Mouse (Mus musculus): ENCODE measurements around the gene Tusc1.

The Tusc1 gene

DNA sequence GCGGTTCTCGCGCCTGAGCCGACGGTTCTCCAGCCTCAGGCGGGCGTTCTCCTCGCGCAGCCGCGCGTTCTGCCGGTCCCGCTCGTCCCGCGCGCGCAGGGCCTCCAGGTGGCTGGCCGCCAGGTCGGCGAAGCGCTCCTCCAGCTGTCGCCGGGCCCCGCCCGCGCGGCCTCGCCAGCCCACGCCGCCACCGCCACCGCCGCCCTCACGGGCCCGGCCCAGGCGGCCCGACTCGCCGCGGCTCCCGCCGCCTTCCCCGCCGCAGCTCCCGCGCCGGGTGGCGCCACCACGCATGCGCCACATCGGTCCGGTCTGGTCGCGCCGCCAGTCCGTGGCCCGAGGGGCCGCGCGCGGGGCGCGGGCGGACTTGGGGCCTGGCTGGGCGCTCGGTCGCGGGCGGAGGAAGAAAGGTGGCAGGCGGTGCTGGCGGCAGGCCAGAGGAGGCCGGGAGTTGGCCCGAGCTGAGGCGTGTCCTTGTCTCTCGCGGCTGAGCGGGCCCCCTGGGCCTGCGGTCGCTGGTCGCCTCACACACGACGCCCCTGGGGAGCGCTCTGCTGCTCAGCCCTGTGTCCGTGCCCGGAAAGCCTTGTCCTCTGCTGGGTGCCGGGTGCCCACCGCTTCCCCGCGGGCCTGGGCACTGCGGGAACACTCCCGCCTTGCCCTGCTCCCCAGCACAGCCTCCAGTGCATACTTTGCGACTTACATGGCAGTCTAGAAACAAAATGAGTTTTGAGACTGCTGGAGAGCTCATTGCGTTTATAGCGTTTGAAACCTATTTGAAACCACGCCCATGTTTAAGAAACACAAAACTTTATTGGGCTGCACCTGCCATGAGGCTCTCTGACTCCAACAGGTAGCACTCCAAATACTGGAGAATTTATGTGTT, at the start of gene Tusc1:
Gene Tusc1, minus strand, starts transcription at position 394 of the 886 bp plus-strand sequence.
- peak; percentile 80 for DNase-seq (ENCODE audit: low spot score)

DNA sequence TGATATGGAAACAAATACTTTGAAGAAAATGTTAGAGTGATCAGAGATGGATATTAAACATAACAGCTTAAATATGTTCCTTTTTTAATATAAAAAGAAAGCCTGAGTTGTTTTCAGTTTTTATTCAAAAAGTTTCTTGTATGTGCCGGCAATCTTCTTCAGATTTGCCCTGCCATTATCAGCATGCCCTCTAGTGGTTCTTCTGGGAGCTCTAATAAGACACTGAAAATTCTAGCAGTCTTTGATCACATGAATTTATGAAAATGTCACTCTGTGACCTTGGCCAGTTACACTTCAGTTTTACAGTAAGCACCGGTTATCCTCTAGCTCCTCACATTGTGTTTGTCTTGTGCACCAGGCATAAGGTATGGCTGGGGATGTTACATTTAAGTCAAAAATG, 17.6 kb upstream of the Tusc1 start:
- no peak for DNase-seq (ENCODE audit: low spot score)

DNA sequence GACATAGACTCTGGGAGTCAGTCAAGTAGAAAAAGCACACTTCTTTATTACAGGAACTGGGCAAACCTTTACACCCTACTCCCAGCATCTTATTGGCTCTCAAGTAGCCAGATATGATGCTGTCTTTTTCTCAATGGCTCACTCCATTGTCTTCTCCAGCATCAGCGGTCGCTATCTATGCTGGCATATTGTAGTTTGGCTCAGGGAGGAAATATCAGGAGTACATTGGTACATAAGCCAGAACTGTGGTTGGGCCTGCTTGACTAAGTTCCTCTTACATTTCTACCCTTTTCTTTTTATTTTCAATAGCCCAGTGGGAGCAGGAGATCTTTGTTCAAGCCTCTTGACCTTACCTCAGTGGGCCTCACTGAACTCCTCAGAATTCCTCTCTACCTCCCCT, 9.0 kb upstream of the Tusc1 start:
- DNase-seq (ENCODE audit: low spot score): no peak

DNA sequence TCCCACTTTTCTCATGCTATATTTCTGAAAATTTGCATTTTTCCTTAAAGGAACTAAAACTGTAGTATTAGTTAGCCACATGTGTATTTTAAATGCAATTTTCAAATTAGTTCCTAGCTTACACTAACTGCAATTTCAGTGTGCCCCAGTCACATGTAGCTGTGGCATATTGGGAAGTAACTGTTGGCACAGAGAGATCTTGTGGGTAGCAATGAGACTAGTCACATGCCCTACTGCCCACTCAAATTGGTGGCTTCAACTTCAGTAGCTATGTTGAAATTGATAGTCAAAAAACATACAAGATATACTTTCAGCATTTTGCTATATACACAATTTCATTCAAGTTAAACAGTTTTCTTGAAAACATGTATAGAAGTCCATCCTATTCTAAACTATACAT, 6.3 kb upstream of the Tusc1 start:
- no peak for DNase-seq (ENCODE audit: low spot score)

DNA sequence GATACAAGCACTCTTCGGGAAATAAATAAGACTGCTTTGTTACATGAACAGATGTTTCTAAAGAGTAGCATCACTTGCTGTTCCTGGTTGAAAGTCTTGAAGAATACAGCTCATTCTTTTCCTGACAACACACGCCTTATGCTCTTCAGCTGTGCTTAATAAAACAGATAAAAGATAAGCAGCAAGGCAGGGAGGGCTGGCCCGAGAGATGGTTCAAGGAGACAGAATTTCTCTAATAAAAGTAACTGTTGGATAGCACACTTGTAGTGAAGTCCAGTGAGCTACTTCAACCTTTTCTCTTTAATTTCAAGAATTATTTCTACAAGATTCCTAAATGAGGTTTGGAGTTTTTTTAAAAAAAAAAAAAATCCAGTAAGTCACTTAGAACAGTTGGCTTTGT, 2.7 kb upstream of the Tusc1 start:
- no peak for DNase-seq (ENCODE audit: low spot score)

DNA sequence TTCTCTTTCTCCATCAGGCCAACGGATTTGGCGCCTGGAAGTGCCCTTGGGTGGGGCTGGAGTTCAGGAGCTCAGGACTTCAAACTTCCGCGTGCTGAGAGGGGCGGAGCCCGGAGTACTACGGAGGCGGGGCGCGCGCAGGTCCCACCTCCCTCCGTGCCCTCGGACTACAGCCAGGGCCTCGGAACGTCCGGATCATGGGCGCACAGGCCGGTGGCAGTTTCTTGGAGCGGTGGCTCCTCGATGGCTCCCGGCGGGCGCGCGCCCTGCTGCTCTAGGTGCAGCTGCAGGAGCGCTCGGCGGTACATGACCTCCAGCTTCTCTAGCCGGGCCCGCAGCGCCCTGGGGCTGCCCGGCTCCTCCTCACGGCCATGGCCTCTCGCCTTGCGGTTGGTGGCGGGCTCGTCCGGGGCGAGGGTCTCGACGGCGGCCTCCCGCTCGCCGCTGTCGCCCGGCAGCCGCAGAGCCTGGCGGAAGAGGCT, 634 bp downstream of the Tusc1 start:
- peak; percentile 70 for DNase-seq (ENCODE audit: low spot score)

DNA sequence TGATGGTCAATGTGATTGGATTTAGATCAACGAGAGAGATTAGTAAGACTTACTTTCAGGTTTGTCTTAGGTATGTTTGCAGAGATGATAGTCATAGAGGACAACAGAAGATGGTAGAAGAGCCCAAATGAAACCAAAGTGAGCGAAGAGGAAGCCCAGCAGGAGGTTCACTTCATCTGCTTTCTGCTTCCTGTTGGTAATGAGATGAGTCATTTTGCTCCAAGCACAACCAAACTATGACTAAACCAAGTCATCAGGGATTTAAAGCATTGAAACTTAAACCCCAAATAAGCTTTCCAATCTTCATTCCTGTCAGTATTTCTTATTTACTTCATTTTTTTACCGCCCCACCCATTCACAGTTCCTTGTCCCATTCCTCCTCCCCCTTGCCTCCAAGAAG, 27.8 kb downstream of the Tusc1 start:
- no peak for DNase-seq (ENCODE audit: low spot score)

DNA sequence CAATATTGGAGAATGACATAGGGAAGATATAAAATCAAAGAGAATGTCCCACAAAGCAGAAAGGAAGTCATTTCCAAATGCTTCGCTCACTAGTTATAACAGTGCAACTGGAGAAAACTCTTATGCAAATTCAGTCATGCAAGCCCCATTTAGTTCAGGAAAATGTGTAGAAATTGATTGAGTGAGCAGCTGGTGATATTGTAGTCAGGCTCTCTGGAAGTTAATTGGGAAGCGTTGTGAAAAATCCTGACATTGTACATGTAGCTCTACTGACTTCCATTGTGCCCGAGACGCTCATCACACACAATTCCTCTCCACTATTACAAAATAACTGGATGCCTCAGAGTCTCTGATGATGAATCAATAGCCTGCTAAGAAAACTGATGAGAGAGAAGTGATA, 49.2 kb downstream of the Tusc1 start:
- DNase-seq (ENCODE audit: low spot score): no peak
